Mouse (Mus musculus) layer of hippocampus, postnatal 25 days (tissue): ENCODE results near the gene Rmdn2. TPM values are rescaled to one million over a fixed set of nuclear protein-coding genes. Genes with fewer than 3 reads are reported as not detected.

Source experiments
- DNase-seq, 2 experiments: peaks; one replicate each; pipeline ENCODE4 v3.0.0; 2022; ENCODE audit warnings: mixed read lengths in 2 of 2, low spot score in 1 of 2; ENCODE audit errors: extremely low spot score in 1 of 2
- total RNA-seq, 2 experiments: library from RNA; stranded (reverse); gene quantifications; 2 replicates each; pipeline ENCODE4 v1.2.3; 2021

Gene Rmdn2
- total RNA-seq, 2 experiments from 2014 or later = 9.1 to 10.5 TPM

GRCm38 (mm10) chr17:79695106-79695505 is 83.4 kb downstream of the Rmdn2 start:
- no peak for DNase-seq

- no peak for DNase-seq
Observed at GRCm38 (mm10) chr17:79695541-79695940, 83.9 kb downstream of the Rmdn2 start.

- no peak for DNase-seq
Observed at GRCm38 (mm10) chr17:79699197-79699596, 87.5 kb downstream of the Rmdn2 start.

GRCm38 (mm10) chr17:79700871-79701270 is 89.2 kb downstream of the Rmdn2 start:
- DNase-seq = no peak

- DNase-seq = no peak
Observed at GRCm38 (mm10) chr17:79705671-79706455, 94.2 kb downstream of the Rmdn2 start.

- no peak for DNase-seq
Observed at GRCm38 (mm10) chr17:79708168-79708567, 96.5 kb downstream of the Rmdn2 start.

GRCm38 (mm10) chr17:79709718-79710117 is 98.1 kb downstream of the Rmdn2 start:
- no peak for DNase-seq

GRCm38 (mm10) chr17:79710246-79710842 is 98.7 kb downstream of the Rmdn2 start:
- no peak for DNase-seq

GRCm38 (mm10) chr17:79711944-79712343 is 100.3 kb downstream of the Rmdn2 start:
- DNase-seq = no peak

GRCm38 (mm10) chr17:79712536-79712935 is 100.9 kb downstream of the Rmdn2 start:
- no peak for DNase-seq

- no peak for DNase-seq
Observed at GRCm38 (mm10) chr17:79713276-79713642, 101.6 kb downstream of the Rmdn2 start.

GRCm38 (mm10) chr17:79713643-79714367 is 102.1 kb downstream of the Rmdn2 start:
- DNase-seq = no peak

- DNase-seq = no peak
Observed at GRCm38 (mm10) chr17:79714368-79714895, 102.8 kb downstream of the Rmdn2 start.

GRCm38 (mm10) chr17:79714931-79715637 is 103.4 kb downstream of the Rmdn2 start, which contains the start of gene Cyp1b1:
Cyp1b1 (minus strand) TSS chr17:79715061.
- no peak for DNase-seq

- peak; percentile 72 to 86 for DNase-seq
Observed at GRCm38 (mm10) chr17:79715649-79716143, 104.0 kb downstream of the Rmdn2 start.

GRCm38 (mm10) chr17:79720681-79721080 is 109.0 kb downstream of the Rmdn2 start:
- no peak for DNase-seq

- no peak for DNase-seq
Observed at GRCm38 (mm10) chr17:79726613-79727012, 115.0 kb downstream of the Rmdn2 start.

- DNase-seq = no peak
Observed at GRCm38 (mm10) chr17:79728053-79728584, 116.5 kb downstream of the Rmdn2 start.

GRCm38 (mm10) chr17:79728585-79729503 is 117.2 kb downstream of the Rmdn2 start:
- no peak for DNase-seq
